Mouse (Mus musculus) CD8-positive naive resting alpha-beta T cell, adult 57 days (primary cell): Measurements from ENCODE around the gene Rsrc1. TPM values are rescaled to one million over a fixed set of nuclear protein-coding genes. Genes with fewer than 3 reads are reported as not detected.

ENCODE experiments used
- total RNA-seq: library from RNA; stranded (reverse); gene quantifications from one replicate; pipeline ENCODE4 v1.2.4, GENCODE M21; 2023

Rsrc1 gene
- 28.0 TPM for total RNA-seq

DNA sequence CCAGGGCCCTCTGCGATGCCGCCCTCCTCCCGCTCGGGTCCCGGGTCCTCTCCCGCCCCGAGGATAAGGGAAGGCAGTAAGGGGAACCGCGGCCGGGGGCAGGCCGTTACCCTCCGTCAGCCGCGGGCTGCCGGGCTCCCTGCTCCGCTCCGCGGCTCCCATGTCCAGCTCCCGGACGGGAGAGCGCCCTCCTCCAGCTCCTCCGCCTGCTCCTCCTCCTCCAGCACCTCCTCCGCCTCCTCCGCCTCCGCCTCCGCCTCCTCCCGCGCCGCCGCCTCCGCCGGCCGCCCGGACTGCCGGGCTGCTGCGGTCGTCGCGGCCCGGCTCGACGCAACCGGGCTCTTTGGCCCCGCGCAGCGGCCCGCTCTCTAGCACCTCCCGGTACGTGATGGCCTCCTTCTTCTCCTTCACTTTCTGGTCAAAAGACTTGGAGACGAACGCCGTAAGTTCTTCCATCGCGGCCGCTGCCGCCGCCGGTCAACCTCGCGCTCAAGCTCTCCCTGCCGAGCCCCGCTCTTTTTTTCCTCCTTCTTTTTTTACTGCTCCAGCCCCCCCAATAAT is at the start of gene Rsrc1:
TSS of gene Rsrc1 (plus strand) at position 290 of the 561 bp plus-strand sequence.

DNA sequence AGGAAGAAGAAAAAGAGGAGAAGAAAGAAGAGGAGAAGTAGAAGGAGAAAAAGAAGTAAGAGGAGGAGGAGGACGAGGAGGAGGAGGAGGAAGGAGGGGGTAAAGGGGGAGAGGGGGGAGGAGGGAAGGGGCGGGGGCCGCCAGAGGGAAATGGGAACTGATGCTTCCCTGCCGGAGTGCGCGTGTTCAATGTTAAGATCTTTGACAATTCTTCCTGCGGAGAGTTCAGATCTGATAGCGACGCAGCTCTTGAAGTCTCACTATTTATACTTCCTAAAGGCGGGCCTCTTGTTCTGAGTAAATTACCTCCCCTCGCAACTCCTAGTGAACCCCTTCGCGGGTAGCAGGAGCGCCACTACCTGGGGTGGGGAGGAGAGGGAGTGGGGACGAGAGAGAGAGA is 516 bp downstream of the Rsrc1 start, which contains the start of gene Shox2:
TSS of gene Shox2 (minus strand) at position 66 of the 400 bp plus-strand sequence.

DNA sequence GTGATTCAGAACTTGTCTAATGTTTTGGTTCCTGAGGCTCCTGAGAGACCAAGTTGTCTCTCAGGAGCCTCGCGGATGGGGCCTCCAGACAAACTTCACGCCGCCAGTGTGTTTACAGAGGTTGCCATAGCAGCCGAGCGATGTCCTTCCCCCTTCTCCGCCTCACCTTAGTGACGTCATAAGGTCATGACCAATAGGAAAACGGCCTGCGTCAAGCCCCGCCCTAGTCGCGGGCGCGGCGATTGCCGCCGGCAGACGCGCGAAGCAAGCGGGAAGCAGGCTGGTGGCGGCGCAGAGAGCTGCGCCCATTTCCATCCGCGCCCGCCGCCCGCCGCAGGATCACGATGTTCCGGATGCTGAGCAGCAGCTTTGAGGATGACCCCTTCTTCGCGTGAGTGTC is 392.7 kb downstream of the Rsrc1 start, which contains the start of gene Mlf1:
TSS of gene Mlf1 (plus strand) at position 226 of the 400 bp plus-strand sequence.

DNA sequence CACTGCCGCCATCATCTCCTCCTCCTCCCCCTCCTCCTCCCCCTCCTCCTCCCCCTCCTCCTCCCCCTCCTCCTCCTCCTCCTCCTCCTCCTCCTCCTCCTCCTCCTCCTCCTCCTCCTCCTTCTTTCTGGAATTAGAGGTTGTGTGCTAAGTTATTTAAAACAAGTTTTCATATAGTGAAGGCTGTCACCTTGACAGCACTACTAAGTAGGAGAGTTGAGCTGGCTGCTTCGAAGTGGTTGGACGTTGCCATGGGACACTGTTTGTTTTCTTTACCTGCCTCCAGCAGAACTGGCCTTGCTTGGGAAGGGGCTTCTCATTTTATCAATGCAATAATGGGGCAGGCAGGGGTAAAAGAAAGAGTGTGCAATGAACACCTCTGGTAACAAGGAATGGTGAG is 393.9 kb downstream of the Rsrc1 start, which contains the start of gene Gm17402:
TSS of gene Gm17402 (minus strand) at position 101 of the 400 bp plus-strand sequence.

Other genes with a start within 250 kb of the Rsrc1 start
- gene Shox2, start 381 bp downstream of the Rsrc1 start, total RNA-seq, result not detected